Mouse (Mus musculus) lung, postnatal 36 days (tissue): ENCODE measurements around the gene Alpl.
A peak's percentile ranks its signal among the peaks of the same experiment; 100 is the strongest.

Experiments used
- DNase-seq: peaks from one replicate; pipeline ENCODE4 v3.0.0; 2022; ENCODE audit warnings: mixed read lengths

Gene Alpl

GRCm38 (mm10) chr4:137795611-137796557 is at the start of gene Alpl:
TSS of gene Alpl (minus strand) at chr4:137796384.
- peak; percentile 77 for DNase-seq

GRCm38 (mm10) chr4:137844656-137845055 is 48.5 kb upstream of the Alpl start:
- DNase-seq: peak; percentile 81

- DNase-seq: no peak
Observed at GRCm38 (mm10) chr4:137839452-137839851, 43.3 kb upstream of the Alpl start.

- no peak for DNase-seq
Observed at GRCm38 (mm10) chr4:137838791-137839190, 42.6 kb upstream of the Alpl start.

- DNase-seq: no peak
Observed at GRCm38 (mm10) chr4:137837792-137838191, 41.6 kb upstream of the Alpl start.

GRCm38 (mm10) chr4:137836741-137837140 is 40.6 kb upstream of the Alpl start:
- DNase-seq: no peak

- peak; percentile 93 for DNase-seq
Observed at GRCm38 (mm10) chr4:137835624-137836337, 39.6 kb upstream of the Alpl start.

GRCm38 (mm10) chr4:137831598-137831997 is 35.4 kb upstream of the Alpl start:
- DNase-seq: no peak

GRCm38 (mm10) chr4:137830380-137830779 is 34.2 kb upstream of the Alpl start:
- DNase-seq: no peak

- DNase-seq: no peak
Observed at GRCm38 (mm10) chr4:137824881-137825280, 28.7 kb upstream of the Alpl start.

GRCm38 (mm10) chr4:137823542-137823941 is 27.4 kb upstream of the Alpl start:
- DNase-seq: no peak

- DNase-seq: no peak
Observed at GRCm38 (mm10) chr4:137822537-137822936, 26.4 kb upstream of the Alpl start.

GRCm38 (mm10) chr4:137820721-137821120 is 24.5 kb upstream of the Alpl start:
- DNase-seq: peak; percentile 64

GRCm38 (mm10) chr4:137819487-137819886 is 23.3 kb upstream of the Alpl start:
- peak; percentile 54 for DNase-seq

GRCm38 (mm10) chr4:137818341-137818740 is 22.2 kb upstream of the Alpl start:
- DNase-seq: no peak

- no peak for DNase-seq
Observed at GRCm38 (mm10) chr4:137816216-137816615, 20.0 kb upstream of the Alpl start.

- DNase-seq: no peak
Observed at GRCm38 (mm10) chr4:137815473-137815872, 19.3 kb upstream of the Alpl start.

- DNase-seq: no peak
Observed at GRCm38 (mm10) chr4:137814140-137814539, 18.0 kb upstream of the Alpl start.

GRCm38 (mm10) chr4:137812946-137813708 is 16.9 kb upstream of the Alpl start:
- DNase-seq: no peak

GRCm38 (mm10) chr4:137809999-137810398 is 13.8 kb upstream of the Alpl start:
- DNase-seq: no peak

GRCm38 (mm10) chr4:137807301-137807851 is 11.2 kb upstream of the Alpl start:
- DNase-seq: no peak

- peak; percentile 61 for DNase-seq
Observed at GRCm38 (mm10) chr4:137801196-137801595, 5.0 kb upstream of the Alpl start.

- no peak for DNase-seq
Observed at GRCm38 (mm10) chr4:137800324-137800723, 4.1 kb upstream of the Alpl start.
